Mouse (Mus musculus): ENCODE results near the gene Zfp30. TPM values are rescaled to one million over a fixed set of nuclear protein-coding genes. Genes with fewer than 3 reads are reported as not detected.
A peak's percentile ranks its signal among the peaks of the same experiment; 100 is the strongest.

Zfp30 gene
- polyA plus RNA-seq, 1 experiment = 3.3 TPM

GRCm38 (mm10) chr7:29815910-29816429, 32.2 kb downstream of the Zfp30 start, which contains the start of gene Zfp790:
Gene Zfp790, plus strand, starts transcription at chr7:29816114.
- H3K36me3 ChIP-seq (ENCODE audit: control insufficient read depth, insufficient read depth) = no peaks in the 10 kb centered on the region
- H3K27me3 ChIP-seq (ENCODE audit: control insufficient read depth, insufficient read depth, insufficient read length) = no peaks in the 10 kb centered on the region
- TF ChIP-seq MYOD1 (IDR thresholded peaks at IDR 0.05; ENCODE audit: control insufficient read depth in 1 of 3, insufficient read length in 2 of 3, low read depth in 2 of 3) = no peak
- no peak for TF ChIP-seq REST (IDR thresholded peaks at IDR 0.05; ENCODE audit: insufficient read depth, insufficient read length)
- peak; percentile 81 for TF ChIP-seq POLR2A (IDR thresholded peaks at IDR 0.05; ENCODE audit: insufficient read length, low read depth)
- TF ChIP-seq MAX (IDR thresholded peaks at IDR 0.05; ENCODE audit: low read depth) = no peak
- peak; percentile 79 for TF ChIP-seq POLR2AphosphoS2 (IDR thresholded peaks at IDR 0.05; ENCODE audit: insufficient read length, low read depth)
- no peak for TF ChIP-seq TCF3 (IDR thresholded peaks at IDR 0.05; ENCODE audit: insufficient read length, low read depth)
- peak; percentile 7 for TF ChIP-seq SRF (IDR thresholded peaks at IDR 0.05; ENCODE audit: control insufficient read depth, insufficient read length, low read depth)
- TF ChIP-seq CEBPB (IDR thresholded peaks at IDR 0.05; ENCODE audit: insufficient read depth, poor library complexity, severe bottlenecking) = no peak
- TF ChIP-seq MYOG (IDR thresholded peaks at IDR 0.05; ENCODE audit: control insufficient read depth in 1 of 3, insufficient read depth in 1 of 3, insufficient read length in 2 of 3, low read depth in 2 of 3) = no peak
- TF ChIP-seq E2F4 (IDR thresholded peaks at IDR 0.05; ENCODE audit: insufficient read depth) = no peak
- TF ChIP-seq TCF12 (IDR thresholded peaks at IDR 0.05; ENCODE audit: insufficient read depth, poor library complexity, severe bottlenecking) = no peak
- TF ChIP-seq USF1 (IDR thresholded peaks at IDR 0.05; ENCODE audit: low read depth) = peak; percentile 9
- peak within 1 kb of the TSS; percentile 63 for H3K4me3 ChIP-seq
- peak within 1 kb of the TSS; percentile 83 for H3K4me2 ChIP-seq (ENCODE audit: low read depth)
- H3ac ChIP-seq (ENCODE audit: control insufficient read depth, insufficient read length) = peak within 1 kb of the TSS; percentile 67
- H3K79me2 ChIP-seq (ENCODE audit: control insufficient read depth, insufficient read depth) = peaks cover 31% of the 10 kb centered on the region

- H3K4me3 ChIP-seq = peak overlapping the region; percentile 38
- no peaks in the 10 kb centered on the region for H3K27me3 ChIP-seq (ENCODE audit: control insufficient read depth, insufficient read depth, insufficient read length)
- peaks cover 3% of the 10 kb centered on the region for H3K36me3 ChIP-seq (ENCODE audit: control insufficient read depth, insufficient read depth)
- H3K79me2 ChIP-seq (ENCODE audit: control insufficient read depth, insufficient read depth) = peaks cover 31% of the 10 kb centered on the region
- no peak overlapping the region for H3ac ChIP-seq (ENCODE audit: control insufficient read depth, insufficient read length)
- peak overlapping the region; percentile 80 for H3K4me2 ChIP-seq (ENCODE audit: low read depth)
- TF ChIP-seq E2F4 (IDR thresholded peaks at IDR 0.05; ENCODE audit: insufficient read depth) (no peak), CEBPB (IDR thresholded peaks at IDR 0.05; ENCODE audit: insufficient read depth, poor library complexity, severe bottlenecking) (no peak), MYOD1 (IDR thresholded peaks at IDR 0.05; ENCODE audit: control insufficient read depth in 1 of 3, insufficient read length in 2 of 3, low read depth in 2 of 3) (no peak), TCF3 (IDR thresholded peaks at IDR 0.05; ENCODE audit: insufficient read length, low read depth) (no peak), POLR2A (IDR thresholded peaks at IDR 0.05; ENCODE audit: insufficient read length, low read depth) (no peak), MYOG (IDR thresholded peaks at IDR 0.05; ENCODE audit: control insufficient read depth in 1 of 3, insufficient read depth in 1 of 3, insufficient read length in 2 of 3, low read depth in 2 of 3) (no peak), MAX (IDR thresholded peaks at IDR 0.05; ENCODE audit: low read depth) (no peak), USF1 (IDR thresholded peaks at IDR 0.05; ENCODE audit: low read depth) (no peak), TCF12 (IDR thresholded peaks at IDR 0.05; ENCODE audit: insufficient read depth, poor library complexity, severe bottlenecking) (no peak), REST (IDR thresholded peaks at IDR 0.05; ENCODE audit: insufficient read depth, insufficient read length) (no peak), POLR2AphosphoS2 (IDR thresholded peaks at IDR 0.05; ENCODE audit: insufficient read length, low read depth) (no peak), SRF (IDR thresholded peaks at IDR 0.05; ENCODE audit: control insufficient read depth, insufficient read length, low read depth) (no peak)
Measured at GRCm38 (mm10) chr7:29818619-29819254, 34.9 kb downstream of the Zfp30 start.

GRCm38 (mm10) chr7:29828001-29828400, 44.2 kb downstream of the Zfp30 start:
- Histone ChIP-seq H3K79me2 (ENCODE audit: control insufficient read depth, insufficient read depth) (no peaks in the 10 kb centered on the region), H3ac (ENCODE audit: control insufficient read depth, insufficient read length) (no peak overlapping the region), H3K36me3 (ENCODE audit: control insufficient read depth, insufficient read depth) (peaks cover 45% of the 10 kb centered on the region), H3K27me3 (ENCODE audit: control insufficient read depth, insufficient read depth, insufficient read length) (no peaks in the 10 kb centered on the region), H3K4me3 (no peak overlapping the region), H3K4me2 (ENCODE audit: low read depth) (no peak overlapping the region)
- TF ChIP-seq MYOG (IDR thresholded peaks at IDR 0.05; ENCODE audit: control insufficient read depth in 1 of 3, insufficient read depth in 1 of 3, insufficient read length in 2 of 3, low read depth in 2 of 3) = no peak
- no peak for TF ChIP-seq SRF (IDR thresholded peaks at IDR 0.05; ENCODE audit: control insufficient read depth, insufficient read length, low read depth)
- no peak for TF ChIP-seq E2F4 (IDR thresholded peaks at IDR 0.05; ENCODE audit: insufficient read depth)
- TF ChIP-seq CEBPB (IDR thresholded peaks at IDR 0.05; ENCODE audit: insufficient read depth, poor library complexity, severe bottlenecking) = no peak
- TF ChIP-seq POLR2A (IDR thresholded peaks at IDR 0.05; ENCODE audit: insufficient read length, low read depth) = no peak
- TF ChIP-seq MAX (IDR thresholded peaks at IDR 0.05; ENCODE audit: low read depth) = no peak
- TF ChIP-seq POLR2AphosphoS2 (IDR thresholded peaks at IDR 0.05; ENCODE audit: insufficient read length, low read depth) = no peak

- Histone ChIP-seq H3ac (ENCODE audit: control insufficient read depth, insufficient read length) (no peak overlapping the region), H3K4me3 (no peak overlapping the region), H3K79me2 (ENCODE audit: control insufficient read depth, insufficient read depth) (no peaks in the 10 kb centered on the region), H3K27me3 (ENCODE audit: control insufficient read depth, insufficient read depth, insufficient read length) (no peaks in the 10 kb centered on the region), H3K36me3 (ENCODE audit: control insufficient read depth, insufficient read depth) (peaks cover 50% of the 10 kb centered on the region), H3K4me2 (ENCODE audit: low read depth) (no peak overlapping the region)
- TF ChIP-seq REST (IDR thresholded peaks at IDR 0.05; ENCODE audit: insufficient read depth, insufficient read length) (no peak), TCF3 (IDR thresholded peaks at IDR 0.05; ENCODE audit: insufficient read length, low read depth) (no peak), USF1 (IDR thresholded peaks at IDR 0.05; ENCODE audit: low read depth) (no peak)
Measured at GRCm38 (mm10) chr7:29829804-29830203, 46.0 kb downstream of the Zfp30 start.

DNA sequence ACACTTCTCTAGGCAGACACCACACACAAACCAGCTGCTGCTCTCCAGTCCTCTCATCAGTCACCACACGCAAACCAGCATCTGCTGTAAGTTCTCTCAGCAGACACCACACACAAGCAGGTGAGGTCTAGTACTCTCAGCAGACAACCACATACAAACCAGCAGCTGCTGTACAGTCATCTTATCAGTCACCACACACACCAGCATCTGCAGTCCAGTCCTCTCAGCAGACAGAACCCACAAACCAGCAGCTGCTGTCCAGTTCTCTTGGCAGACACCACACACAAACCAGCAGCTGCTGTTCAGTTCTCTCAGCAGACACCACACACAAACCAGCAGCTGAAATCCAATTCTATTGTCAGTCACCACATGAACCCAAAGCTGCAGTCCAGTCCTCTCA, 53.0 kb downstream of the Zfp30 start:
- no peaks in the 10 kb centered on the region for H3K79me2 ChIP-seq (ENCODE audit: control insufficient read depth, insufficient read depth)
- H3ac ChIP-seq (ENCODE audit: control insufficient read depth, insufficient read length) = no peak overlapping the region
- H3K36me3 ChIP-seq (ENCODE audit: control insufficient read depth, insufficient read depth) = peaks cover 10% of the 10 kb centered on the region
- no peak for TF ChIP-seq SRF (IDR thresholded peaks at IDR 0.05; ENCODE audit: control insufficient read depth, insufficient read length, low read depth)
- TF ChIP-seq REST (IDR thresholded peaks at IDR 0.05; ENCODE audit: insufficient read depth, insufficient read length) = no peak
- TF ChIP-seq MYOG (IDR thresholded peaks at IDR 0.05; ENCODE audit: control insufficient read depth in 1 of 3, insufficient read depth in 1 of 3, insufficient read length in 2 of 3, low read depth in 2 of 3) = peak in 2 of 3 experiments; percentile 3 to 51
- TF ChIP-seq MAX (IDR thresholded peaks at IDR 0.05; ENCODE audit: low read depth) = no peak
- TF ChIP-seq POLR2A (IDR thresholded peaks at IDR 0.05; ENCODE audit: insufficient read length, low read depth) = no peak
- TF ChIP-seq USF1 (IDR thresholded peaks at IDR 0.05; ENCODE audit: low read depth) = no peak
- peak; percentile 7 for TF ChIP-seq TCF12 (IDR thresholded peaks at IDR 0.05; ENCODE audit: insufficient read depth, poor library complexity, severe bottlenecking)
- no peak for TF ChIP-seq POLR2AphosphoS2 (IDR thresholded peaks at IDR 0.05; ENCODE audit: insufficient read length, low read depth)
- no peak for TF ChIP-seq CEBPB (IDR thresholded peaks at IDR 0.05; ENCODE audit: insufficient read depth, poor library complexity, severe bottlenecking)
- TF ChIP-seq E2F4 (IDR thresholded peaks at IDR 0.05; ENCODE audit: insufficient read depth) = no peak
- TF ChIP-seq TCF3 (IDR thresholded peaks at IDR 0.05; ENCODE audit: insufficient read length, low read depth) = peak; percentile 48
- TF ChIP-seq MYOD1 (IDR thresholded peaks at IDR 0.05; ENCODE audit: control insufficient read depth in 1 of 3, insufficient read length in 2 of 3, low read depth in 2 of 3) = peak in 2 of 3 experiments; percentile 52 to 72
- H3K4me3 ChIP-seq = no peak overlapping the region
- no peaks in the 10 kb centered on the region for H3K27me3 ChIP-seq (ENCODE audit: control insufficient read depth, insufficient read depth, insufficient read length)
- no peak overlapping the region for H3K4me2 ChIP-seq (ENCODE audit: low read depth)

Data from myocyte (in vitro differentiated cells).